Mouse (Mus musculus): ENCODE results near the gene Rora.

Gene Rora

GRCm38 (mm10) chr9:69227806-69228205 is 574.2 kb downstream of the Rora start:
- CTCF ChIA-PET = no interaction called here

GRCm38 (mm10) chr9:69229935-69230334 is 576.3 kb downstream of the Rora start:
- CTCF ChIA-PET = no interaction called here

DNA sequence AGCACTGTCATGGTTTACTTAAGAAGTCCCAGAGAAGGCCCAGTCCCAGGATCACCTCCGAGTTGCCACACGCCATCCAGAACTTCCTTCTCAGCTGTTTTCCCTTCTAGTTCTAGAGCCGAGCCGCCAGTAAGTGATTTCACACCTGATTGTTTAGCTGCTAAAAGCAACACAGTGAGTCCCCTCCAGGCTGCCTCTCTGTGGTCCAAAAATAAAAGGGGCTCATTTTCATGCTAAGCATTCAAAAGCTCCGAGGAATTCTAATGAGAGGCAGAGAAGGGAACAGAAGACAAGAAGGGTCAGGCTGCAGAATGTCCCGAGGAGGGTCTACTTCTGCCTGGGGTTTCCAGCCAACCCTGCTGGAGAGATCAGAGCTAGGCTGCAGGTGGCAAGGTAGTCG is 580.9 kb downstream of the Rora start:
- CTCF ChIA-PET = no interaction called here

- CTCF ChIA-PET = no interaction called here
These were observed 583.7 kb downstream of the Rora start for GRCm38 (mm10) chr9:69237316-69237715.

- CTCF ChIA-PET = no interaction called here
These were observed 589.0 kb downstream of the Rora start for GRCm38 (mm10) chr9:69242538-69242937.

- CTCF ChIA-PET = no interaction called here
These were observed 590.0 kb downstream of the Rora start for GRCm38 (mm10) chr9:69243626-69244025.

- CTCF ChIA-PET = no interaction called here
These were observed 592.6 kb downstream of the Rora start for GRCm38 (mm10) chr9:69246225-69246624.

DNA sequence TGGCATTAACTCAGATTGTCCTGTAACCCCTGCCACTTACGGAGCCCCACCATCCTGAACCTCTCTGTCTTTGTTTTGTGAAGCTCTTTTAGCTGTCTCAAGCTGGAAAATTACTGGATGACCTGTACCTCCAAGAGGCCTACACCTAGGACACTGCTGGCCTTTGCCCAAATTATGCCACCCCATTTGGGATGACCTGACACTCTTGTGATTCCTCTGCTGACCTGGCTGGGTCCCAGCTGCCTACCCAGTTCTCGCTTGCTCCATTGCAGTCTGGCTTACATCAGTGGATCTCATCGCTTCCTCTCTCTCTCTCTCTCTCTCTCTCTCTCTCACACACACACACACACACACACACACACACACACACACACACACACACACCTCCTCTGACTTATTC is 596.0 kb downstream of the Rora start:
- CTCF ChIA-PET = no interaction called here

- CTCF ChIA-PET = no interaction called here
These were observed 596.7 kb downstream of the Rora start for GRCm38 (mm10) chr9:69250326-69250725.

DNA sequence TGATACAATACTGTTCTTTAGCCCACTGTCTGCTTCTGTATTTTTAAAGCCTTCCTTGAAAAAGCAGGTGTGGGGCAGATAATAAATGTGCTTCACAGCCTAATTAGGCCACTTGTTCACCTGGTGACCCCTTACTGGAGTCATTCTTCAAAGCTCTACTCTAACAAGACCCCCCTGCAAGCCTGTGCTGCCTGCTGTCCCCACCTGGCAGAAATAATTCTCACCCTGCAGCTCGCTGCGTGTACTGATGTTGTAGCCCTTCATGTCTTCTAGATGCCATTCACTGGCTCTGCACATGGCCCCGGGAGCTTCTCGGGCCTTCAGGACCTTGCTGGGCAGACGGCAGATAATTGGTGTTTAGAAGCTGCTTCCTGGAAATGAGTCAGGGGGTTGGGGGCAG is 604.9 kb downstream of the Rora start:
- CTCF ChIA-PET = no interaction called here

- CTCF ChIA-PET = no interaction called here
These were observed 605.8 kb downstream of the Rora start for GRCm38 (mm10) chr9:69259382-69259781.

GRCm38 (mm10) chr9:69265151-69265550 is 611.6 kb downstream of the Rora start:
- CTCF ChIA-PET = no interaction called here

- CTCF ChIA-PET = no interaction called here
These were observed 616.8 kb downstream of the Rora start for GRCm38 (mm10) chr9:69270374-69270773.

GRCm38 (mm10) chr9:69270931-69271330 is 617.3 kb downstream of the Rora start:
- CTCF ChIA-PET = no interaction called here

GRCm38 (mm10) chr9:69272884-69273283 is 619.3 kb downstream of the Rora start:
- CTCF ChIA-PET = no interaction called here

DNA sequence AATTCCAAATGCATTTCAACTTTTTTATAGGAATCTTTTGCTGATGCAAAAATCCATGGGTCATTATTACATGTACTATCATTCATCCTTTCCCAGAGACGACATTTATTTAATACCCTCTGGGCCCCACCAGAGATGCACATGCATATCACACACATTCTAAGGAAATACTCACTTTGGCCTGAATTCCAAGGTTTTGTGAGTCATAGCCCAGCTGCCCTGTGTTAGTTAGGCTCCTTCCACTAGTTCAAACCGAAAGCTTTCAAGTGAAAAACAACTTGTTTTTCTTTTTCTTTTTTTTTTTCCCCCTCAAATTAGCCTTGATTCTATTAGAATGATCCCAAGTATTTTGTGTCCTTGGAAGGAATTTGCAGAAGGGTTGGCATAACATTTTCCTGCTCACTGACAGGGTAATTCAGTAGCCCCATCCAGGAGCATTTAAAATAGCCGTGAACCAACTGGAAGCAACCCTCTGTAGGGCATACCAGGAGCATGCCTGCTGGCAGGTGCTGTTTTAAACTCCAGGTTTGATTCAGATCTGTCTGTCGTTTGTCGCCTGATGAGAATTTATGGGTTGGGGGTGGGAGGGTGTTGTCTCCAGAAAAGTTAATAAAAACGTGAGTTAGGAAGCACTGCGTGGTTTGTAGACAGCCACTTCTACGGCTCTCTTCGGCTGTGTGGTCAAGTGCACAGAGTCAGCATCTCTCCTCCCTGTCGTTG is 621.3 kb downstream of the Rora start:
- CTCF ChIA-PET = no interaction called here

GRCm38 (mm10) chr9:69277256-69277655 is 623.7 kb downstream of the Rora start:
- CTCF ChIA-PET = no interaction called here

DNA sequence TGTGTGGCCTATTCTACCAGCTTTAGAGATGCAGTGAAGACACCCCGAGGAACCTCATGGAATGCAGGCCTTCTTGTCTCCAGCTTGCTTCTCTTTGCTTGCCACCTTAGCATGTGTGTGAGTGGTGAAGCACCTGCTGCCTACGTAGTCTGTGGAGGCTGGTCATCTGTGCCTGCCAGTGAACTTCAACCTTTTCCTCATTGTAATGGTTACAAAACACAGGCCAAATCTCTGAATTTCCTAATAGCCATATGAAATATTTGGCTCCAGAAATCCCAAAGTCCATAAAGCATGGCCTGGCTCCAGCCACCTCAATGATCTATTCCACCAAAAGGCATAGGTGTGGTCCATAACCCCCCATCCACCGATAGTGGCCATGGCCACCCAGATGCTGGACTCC is 631.4 kb downstream of the Rora start:
- CTCF ChIA-PET = no interaction called here

- CTCF ChIA-PET = interaction anchor here (0.6 kb wide), 1 partner anchor 411 kb away, joined by 6 read pairs; no protein-coding TSS in a partner anchor
These were observed 634.5 kb downstream of the Rora start for GRCm38 (mm10) chr9:69288113-69288512.

DNA sequence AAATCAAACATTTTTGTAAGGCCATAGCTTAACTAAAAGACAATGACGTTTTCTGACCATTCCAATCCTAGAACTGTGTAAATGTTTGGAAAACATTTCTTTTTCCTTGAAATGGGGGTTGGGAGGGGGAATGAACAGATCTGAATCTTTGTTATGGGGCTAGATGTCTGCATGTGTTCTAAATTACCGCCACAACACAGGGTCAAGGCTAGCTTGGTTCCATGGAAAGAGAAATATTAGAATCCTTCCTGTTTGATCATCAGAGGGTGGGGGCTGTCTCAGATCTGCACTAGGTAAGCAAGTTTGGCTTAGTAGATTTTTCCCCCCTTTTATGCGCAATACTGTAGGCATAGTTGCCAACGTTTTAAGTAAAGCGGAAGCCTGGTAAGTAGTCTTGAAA is 635.0 kb downstream of the Rora start:
- CTCF ChIA-PET = interaction anchor here (0.6 kb wide), 1 partner anchor 411 kb away, joined by 6 read pairs; no protein-coding TSS in a partner anchor

DNA sequence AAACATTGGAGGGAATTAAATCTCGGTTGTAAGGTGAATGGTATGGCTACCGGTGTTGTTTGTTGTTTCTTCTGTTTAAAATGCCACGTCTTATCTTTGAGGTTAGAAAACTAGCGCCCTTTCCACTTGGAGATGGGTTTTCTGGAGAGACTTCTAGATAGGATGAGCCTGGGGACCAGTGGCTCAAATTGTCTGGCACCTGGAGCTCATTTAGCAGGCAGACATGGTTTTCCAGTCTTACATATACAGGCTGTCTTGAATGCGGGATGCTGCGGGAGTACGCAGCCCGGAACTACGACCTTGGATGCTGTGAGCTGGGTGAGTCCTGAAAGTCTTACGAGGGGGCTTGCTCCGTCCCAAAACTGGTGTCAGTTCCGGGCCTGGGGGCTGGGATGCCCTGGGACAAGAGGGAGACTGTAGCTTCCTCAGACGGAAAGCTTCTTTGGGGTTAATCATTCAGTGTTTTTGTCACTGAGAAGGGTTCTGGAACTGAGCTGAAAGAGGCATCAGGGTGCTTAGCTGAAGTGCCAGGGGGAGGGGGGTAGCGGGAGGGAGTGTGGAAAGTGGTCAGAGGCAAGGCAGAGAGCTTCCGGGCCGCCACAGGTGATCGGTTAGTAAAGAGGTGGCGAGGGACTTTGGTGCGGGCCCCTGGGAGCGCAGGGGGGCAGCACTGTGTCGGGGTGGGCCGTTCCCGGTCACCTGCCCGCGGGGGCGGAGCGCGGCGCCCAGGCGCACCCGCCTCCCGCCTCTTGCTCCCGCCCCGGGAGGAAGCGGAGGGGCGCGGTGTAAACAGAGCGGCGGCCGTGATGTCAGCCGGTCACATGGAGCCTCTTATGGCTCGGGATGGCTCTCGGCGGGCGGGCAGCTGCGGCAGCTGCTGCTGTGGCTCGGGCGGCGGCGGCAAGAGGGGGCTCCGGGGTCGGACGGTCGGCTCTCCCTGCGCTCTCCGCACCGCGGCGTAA is 635.8 kb downstream of the Rora start:
- CTCF ChIA-PET = no interaction called here

- CTCF ChIA-PET = interaction anchor here (0.6 kb wide), 2 partner anchors 127 to 790 kb away, joined by 3 read pairs; no protein-coding TSS in a partner anchor
These were observed 636.7 kb downstream of the Rora start for GRCm38 (mm10) chr9:69290018-69290880.
